Mouse (Mus musculus) left cerebral cortex, adult 9 months (tissue): ENCODE data around the gene Atxn3.
A peak's percentile ranks its signal among the peaks of the same experiment; 100 is the strongest.

Experiments
- DNase-seq, 2 experiments: peaks; one replicate each; pipeline ENCODE4 v3.0.0; 2022; ENCODE audit warnings: low spot score in 2 of 2

Atxn3 gene

GRCm38 (mm10) chr12:101957942-101958544 is at the start of gene Atxn3:
Gene Atxn3, minus strand, starts transcription at chr12:101958246.
- peak; percentile 86 to 97 for DNase-seq

- no peak for DNase-seq
Measured at GRCm38 (mm10) chr12:102000785-102001184, 42.7 kb upstream of the Atxn3 start.

GRCm38 (mm10) chr12:101998929-101999328 is 40.9 kb upstream of the Atxn3 start:
- DNase-seq, result no peak

GRCm38 (mm10) chr12:101994576-101995467 is 36.8 kb upstream of the Atxn3 start:
- DNase-seq, result no peak

- DNase-seq, result no peak
Measured at GRCm38 (mm10) chr12:101987659-101988058, 29.6 kb upstream of the Atxn3 start.

- DNase-seq, result peak in 1 of 2 experiments; percentile 32
Measured at GRCm38 (mm10) chr12:101985110-101985509, 27.1 kb upstream of the Atxn3 start.

GRCm38 (mm10) chr12:101982977-101983376 is 24.9 kb upstream of the Atxn3 start:
- no peak for DNase-seq

- no peak for DNase-seq
Measured at GRCm38 (mm10) chr12:101981559-101981958, 23.5 kb upstream of the Atxn3 start.

- DNase-seq, result no peak
Measured at GRCm38 (mm10) chr12:101980266-101980665, 22.2 kb upstream of the Atxn3 start.

GRCm38 (mm10) chr12:101979213-101979750 is 21.2 kb upstream of the Atxn3 start:
- no peak for DNase-seq

- DNase-seq, result no peak
Measured at GRCm38 (mm10) chr12:101978588-101978987, 20.5 kb upstream of the Atxn3 start.

GRCm38 (mm10) chr12:101978162-101978561 is 20.1 kb upstream of the Atxn3 start:
- no peak for DNase-seq

GRCm38 (mm10) chr12:101977404-101977915 is 19.4 kb upstream of the Atxn3 start:
- DNase-seq, result no peak

- no peak for DNase-seq
Measured at GRCm38 (mm10) chr12:101976651-101977403, 18.8 kb upstream of the Atxn3 start.

- DNase-seq, result peak; percentile 53 to 83
Measured at GRCm38 (mm10) chr12:101975601-101976571, 17.8 kb upstream of the Atxn3 start, which contains the start of gene Cpsf2. Gene Cpsf2, plus strand, starts transcription at chr12:101975988.

GRCm38 (mm10) chr12:101975167-101975600 is 17.1 kb upstream of the Atxn3 start:
- no peak for DNase-seq

GRCm38 (mm10) chr12:101974571-101974970 is 16.5 kb upstream of the Atxn3 start:
- no peak for DNase-seq

GRCm38 (mm10) chr12:101972230-101972629 is 14.2 kb upstream of the Atxn3 start:
- DNase-seq, result no peak

- no peak for DNase-seq
Measured at GRCm38 (mm10) chr12:101971311-101971710, 13.3 kb upstream of the Atxn3 start.
